Mouse (Mus musculus) kidney, adult 2 months (tissue): Measurements from ENCODE around the gene Ankrd13a.

Experiments used
- CTCF ChIP-seq: fragments of 200-500 bp; conservative IDR thresholded peaks from 2 replicates; pipeline ENCODE4 v1.5.1; 2011; ENCODE audit warnings: low read depth, mild to moderate bottlenecking, control low read depth, low read length, moderate library complexity, mixed read lengths; ENCODE audit not compliant: insufficient read depth, insufficient read length
- POLR2A ChIP-seq: fragments of 200-500 bp; IDR thresholded peaks from one replicate; pipeline ENCODE4 v1.6.1; 2011; ENCODE audit warnings: low read depth, low read length, control low read depth

DNA sequence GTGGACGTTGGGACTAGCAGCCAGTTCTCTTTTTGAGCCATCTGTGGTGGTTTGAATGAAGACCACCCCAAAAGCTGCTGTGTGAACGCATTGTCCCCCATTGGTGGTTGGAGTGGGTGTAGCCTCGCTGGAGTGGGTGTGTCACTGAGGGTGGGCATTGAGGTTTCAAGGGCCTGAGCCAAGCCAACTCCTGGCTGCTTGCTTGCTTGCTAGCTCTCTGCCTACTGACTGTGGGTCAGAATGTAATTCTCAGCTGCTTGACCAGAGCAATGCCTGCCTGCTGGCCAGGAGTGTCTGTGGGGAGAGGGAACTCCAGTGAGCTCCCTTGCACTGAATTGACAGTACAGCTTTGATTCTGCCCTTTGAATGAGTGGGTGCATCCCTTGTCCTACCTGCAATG, 55.3 kb downstream of the Ankrd13a start:
- TF ChIP-seq POLR2A (no peak), CTCF (no peak)
